In the genomic region with DNA sequence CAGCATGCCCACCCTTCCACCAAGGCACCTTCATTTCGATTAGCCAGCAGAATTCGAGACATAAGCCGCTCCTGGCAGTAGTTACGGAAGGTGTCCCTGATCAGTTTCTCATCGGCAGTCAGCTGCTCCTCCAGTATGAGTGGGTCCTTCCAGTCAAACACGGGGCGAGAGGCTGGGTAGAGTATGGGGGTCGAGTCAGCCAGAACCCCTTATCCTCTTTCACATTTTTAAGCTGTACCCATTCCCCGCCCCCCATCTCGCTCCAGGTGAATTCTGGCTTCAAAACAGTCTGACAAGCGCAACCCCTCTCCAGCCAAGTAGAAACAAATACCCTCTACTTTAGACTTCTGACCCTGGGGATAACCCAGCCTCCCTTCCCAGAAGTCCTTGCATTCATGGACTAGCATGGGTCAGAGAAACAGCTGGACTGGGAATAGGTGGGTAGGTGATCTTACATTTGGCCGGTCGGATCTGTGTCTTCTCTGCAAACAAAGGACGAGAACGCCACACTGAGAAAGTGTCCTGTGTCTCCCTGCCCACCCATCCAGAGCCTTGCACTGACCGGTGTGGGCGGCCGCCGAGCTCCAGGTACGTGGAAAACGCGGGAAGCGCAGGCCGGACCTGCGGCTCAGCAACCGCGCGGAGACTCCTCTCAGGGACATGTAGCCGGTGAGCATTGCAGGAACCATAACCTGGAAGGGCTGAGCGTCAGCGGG, we compare ENCODE assay signal across 8 mouse cellular contexts. TPM values are rescaled to one million over a fixed set of nuclear protein-coding genes. Genes with fewer than 3 reads are reported as not detected.
DNase-seq lines count a peak whose midpoint lies in the region; ATAC-seq lines count a peak whose summit lies in the region.

No protein-coding gene starts in this region.

- DNase-seq in heart, adult 9 months (ENCODE audit: low spot score in 2 of 2) = no peak
- no peak for DNase-seq in embryonic facial prominence, embryonic 11.5 days (ENCODE audit: low spot score)
- DNase-seq in kidney, adult 18-20 months = peak; percentile 74
- DNase-seq in c-Kit-positive CD71-positive TER-119-positive erythroid progenitor cells, embryonic 14.5 days (ENCODE audit: low spot score) = no peak
- DNase-seq in cerebellum, postnatal 36 days = no peak

- peaks cover 13% of the 10 kb centered on the region for H3K4me1 ChIP-seq in heart, embryonic 12.5 days (replicated peaks)
- no peaks in the 10 kb centered on the region for H3K4me1 ChIP-seq in embryonic facial prominence, embryonic 11.5 days (ENCODE audit: control insufficient read depth, insufficient read depth, low read length)
- H3K4me1 ChIP-seq in midbrain, embryonic 12.5 days = peaks cover 16% of the 10 kb centered on the region

- peak; percentile 17 for ATAC-seq in heart, embryonic 12.5 days (ENCODE audit: insufficient number of reproducible peaks, low FRiP score)
- peak; percentile 52 for ATAC-seq in embryonic facial prominence, embryonic 11.5 days (replicated peaks; ENCODE audit: insufficient number of reproducible peaks, low FRiP score, low TSS enrichment, low read depth)
- ATAC-seq in midbrain, embryonic 12.5 days (ENCODE audit: low FRiP score, low read depth) = peak; percentile 54
- no peak for ATAC-seq in megakaryocyte-erythroid progenitor cell, adult 5-6 weeks (replicated peaks; ENCODE audit: low FRiP score, low TSS enrichment, poor library complexity, severe bottlenecking)

- peaks cover 23% of the 10 kb centered on the region for H3K36me3 ChIP-seq in heart, embryonic 12.5 days
- no peaks in the 10 kb centered on the region; the same call in 1 of the 2 replicates for H3K36me3 ChIP-seq in embryonic facial prominence, embryonic 11.5 days (replicated peaks; ENCODE audit: control insufficient read depth, insufficient read depth, low read depth, low read length)
- peaks cover 23% of the 10 kb centered on the region for H3K36me3 ChIP-seq in midbrain, embryonic 12.5 days

- peak overlapping the region; percentile 85 for H3K4me3 ChIP-seq in heart, embryonic 12.5 days
- peak overlapping the region; percentile 69 for H3K4me3 ChIP-seq in embryonic facial prominence, embryonic 11.5 days (ENCODE audit: low read depth, low read length)
- peak overlapping the region; percentile 80 for H3K4me3 ChIP-seq in midbrain, embryonic 12.5 days

- no peak overlapping the region for H3K27ac ChIP-seq in heart, embryonic 12.5 days (ENCODE audit: poor library complexity, severe bottlenecking)
- H3K27ac ChIP-seq in embryonic facial prominence, embryonic 11.5 days (replicated peaks; ENCODE audit: low read depth, low read length) = no peak overlapping the region; the same call in 1 of the 2 replicates
- H3K27ac ChIP-seq in midbrain, embryonic 12.5 days (replicated peaks) = 0 out of 2 replicates have a peak overlapping the region, but pooled peaks have one; percentile 8

- peak overlapping the region; percentile 94 for H3K4me2 ChIP-seq in heart, embryonic 12.5 days
- peak overlapping the region; percentile 75 for H3K4me2 ChIP-seq in embryonic facial prominence, embryonic 11.5 days (ENCODE audit: low read depth, low read length)
- H3K4me2 ChIP-seq in midbrain, embryonic 12.5 days (replicated peaks) = peak overlapping the region; percentile 77

- no peaks in the 10 kb centered on the region for H3K9me3 ChIP-seq in heart, embryonic 12.5 days (replicated peaks)
- no peaks in the 10 kb centered on the region for H3K9me3 ChIP-seq in embryonic facial prominence, embryonic 11.5 days (replicated peaks; ENCODE audit: control insufficient read depth, low read length)
- H3K9me3 ChIP-seq in midbrain, embryonic 12.5 days = no peaks in the 10 kb centered on the region

- H3K9ac ChIP-seq in heart, embryonic 12.5 days = peak overlapping the region; percentile 82
- H3K9ac ChIP-seq in embryonic facial prominence, embryonic 11.5 days (replicated peaks; ENCODE audit: low read length) = peak overlapping the region; percentile 72
- H3K9ac ChIP-seq in midbrain, embryonic 12.5 days (replicated peaks) = peak overlapping the region; percentile 73

- H3K27me3 ChIP-seq in heart, embryonic 12.5 days (replicated peaks) = no peaks in the 10 kb centered on the region
- no peaks in the 10 kb centered on the region for H3K27me3 ChIP-seq in embryonic facial prominence, embryonic 11.5 days (ENCODE audit: control insufficient read depth, insufficient read depth, low read length)
- no peaks in the 10 kb centered on the region for H3K27me3 ChIP-seq in midbrain, embryonic 12.5 days

- 11% methylated on average over 31 of the region's 31 CpGs for WGBS in heart, embryonic 12.5 days
- WGBS in embryonic facial prominence, embryonic 11.5 days = 11% methylated on average over 31 of the region's 31 CpGs
- WGBS in midbrain, embryonic 12.5 days = 14% methylated on average over 31 of the region's 31 CpGs

RNA-seq across cellular contexts. Expression of a gene that starts 0.6 kb away (rescaled TPM):
- 35.5 and 36.2 TPM in 2 replicates for polyA plus RNA-seq in heart, embryonic 12.5 days (2016; fragmentation: Nextera tagmentation; extraction: Ambion mirVana)
- 40.3 and 40.5 TPM in 2 replicates for polyA plus RNA-seq in embryonic facial prominence, embryonic 11.5 days (2014; fragmentation: Nextera tagmentation; extraction: Ambion mirVana)
- 33.1 and 33.9 TPM in 2 replicates for polyA plus RNA-seq in midbrain, embryonic 12.5 days (2016; fragmentation: Nextera tagmentation; extraction: Ambion mirVana)
- total RNA-seq in megakaryocyte-erythroid progenitor cell, adult 5-6 weeks (2014; fragmentation: Nextera tagmentation) = 34.7 and 51.0 TPM in 2 replicates
- total RNA-seq in megakaryocyte-erythroid progenitor cell, adult 5-6 weeks (2017) = 37.0 and 42.9 TPM in 2 replicates

RNA-seq across cellular contexts. Expression of a gene that starts 8.6 kb away (rescaled TPM):
- polyA plus RNA-seq in heart, embryonic 12.5 days (2016; fragmentation: Nextera tagmentation; extraction: Ambion mirVana) = 12.1 and 17.9 TPM in 2 replicates
- 11.1 and 14.4 TPM in 2 replicates for polyA plus RNA-seq in embryonic facial prominence, embryonic 11.5 days (2014; fragmentation: Nextera tagmentation; extraction: Ambion mirVana)
- polyA plus RNA-seq in midbrain, embryonic 12.5 days (2016; fragmentation: Nextera tagmentation; extraction: Ambion mirVana) = 4.3 and 4.5 TPM in 2 replicates
- 193 and 197 TPM in 2 replicates for total RNA-seq in megakaryocyte-erythroid progenitor cell, adult 5-6 weeks (2014; fragmentation: Nextera tagmentation)
- total RNA-seq in megakaryocyte-erythroid progenitor cell, adult 5-6 weeks (2017) = 162 and 228 TPM in 2 replicates

RNA-seq across cellular contexts. Expression of a gene that starts 15.2 kb away (rescaled TPM):
- polyA plus RNA-seq in heart, embryonic 12.5 days (2016; fragmentation: Nextera tagmentation; extraction: Ambion mirVana) = 4.2 and 4.3 TPM in 2 replicates
- polyA plus RNA-seq in embryonic facial prominence, embryonic 11.5 days (2014; fragmentation: Nextera tagmentation; extraction: Ambion mirVana) = 5.5 and 7.2 TPM in 2 replicates
- polyA plus RNA-seq in midbrain, embryonic 12.5 days (2016; fragmentation: Nextera tagmentation; extraction: Ambion mirVana) = 8.9 and 9.4 TPM in 2 replicates
- total RNA-seq in megakaryocyte-erythroid progenitor cell, adult 5-6 weeks (2014; fragmentation: Nextera tagmentation) = 29.1 and 38.8 TPM in 2 replicates
- 26.7 and 42.2 TPM in 2 replicates for total RNA-seq in megakaryocyte-erythroid progenitor cell, adult 5-6 weeks (2017)

RNA-seq across cellular contexts. Expression of a gene that starts 21.2 kb away (rescaled TPM):
- 36.5 and 36.9 TPM in 2 replicates for polyA plus RNA-seq in heart, embryonic 12.5 days (2016; fragmentation: Nextera tagmentation; extraction: Ambion mirVana)
- 89.2 and 89.9 TPM in 2 replicates for polyA plus RNA-seq in embryonic facial prominence, embryonic 11.5 days (2014; fragmentation: Nextera tagmentation; extraction: Ambion mirVana)
- 42.1 and 44.9 TPM in 2 replicates for polyA plus RNA-seq in midbrain, embryonic 12.5 days (2016; fragmentation: Nextera tagmentation; extraction: Ambion mirVana)
- total RNA-seq in megakaryocyte-erythroid progenitor cell, adult 5-6 weeks (2014; fragmentation: Nextera tagmentation) = 101 and 135 TPM in 2 replicates
- total RNA-seq in megakaryocyte-erythroid progenitor cell, adult 5-6 weeks (2017) = 98.9 and 102 TPM in 2 replicates

RNA-seq across cellular contexts. Expression of a gene that starts 36.4 kb away (rescaled TPM):
- polyA plus RNA-seq in heart, embryonic 12.5 days (2016; fragmentation: Nextera tagmentation; extraction: Ambion mirVana) = 53.6 and 59.2 TPM in 2 replicates
- polyA plus RNA-seq in embryonic facial prominence, embryonic 11.5 days (2014; fragmentation: Nextera tagmentation; extraction: Ambion mirVana) = 73.0 and 85.7 TPM in 2 replicates
- polyA plus RNA-seq in midbrain, embryonic 12.5 days (2016; fragmentation: Nextera tagmentation; extraction: Ambion mirVana) = 105 and 113 TPM in 2 replicates
- total RNA-seq in megakaryocyte-erythroid progenitor cell, adult 5-6 weeks (2014; fragmentation: Nextera tagmentation) = 101 and 104 TPM in 2 replicates
- total RNA-seq in megakaryocyte-erythroid progenitor cell, adult 5-6 weeks (2017) = 151 and 153 TPM in 2 replicates
